Mouse (Mus musculus) cerebellum, postnatal 14 days (tissue): ENCODE measurements at regions not wholly inside any gene's neighbourhood (a gene's known extent, or its start where the extent isn't known, plus 50 kb on each side); places are given as distances from the start of the nearest gene placed in this dataset.
A peak's percentile ranks its signal among the peaks of the same experiment; 100 is the strongest.

Source experiments
- DNase-seq, 2 experiments: peaks; one replicate each; pipeline ENCODE4 v3.0.0; 2021; ENCODE audit warnings: mixed read lengths in 2 of 2

DNA sequence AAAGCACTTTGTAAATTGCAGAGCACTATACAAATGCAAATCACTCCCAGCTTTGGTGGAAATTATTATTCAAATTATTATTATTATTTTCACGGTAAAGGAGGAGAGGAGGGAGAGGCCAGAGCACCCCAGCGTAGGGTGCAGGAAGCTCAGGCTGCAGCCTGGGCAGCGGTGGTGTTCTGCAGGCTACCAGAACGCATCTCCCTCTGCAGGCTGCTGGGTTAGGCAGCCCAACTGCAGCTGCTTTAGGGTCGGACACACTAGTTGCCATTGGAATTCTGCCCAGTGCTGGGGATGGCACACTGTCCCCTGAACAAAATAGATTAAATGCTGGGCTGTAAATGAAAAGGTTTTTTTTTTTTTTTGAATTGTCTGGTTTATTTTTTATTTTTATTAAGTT lies 189.7 kb upstream of the 4931429L15Rik start:
- no peak for DNase-seq

DNA sequence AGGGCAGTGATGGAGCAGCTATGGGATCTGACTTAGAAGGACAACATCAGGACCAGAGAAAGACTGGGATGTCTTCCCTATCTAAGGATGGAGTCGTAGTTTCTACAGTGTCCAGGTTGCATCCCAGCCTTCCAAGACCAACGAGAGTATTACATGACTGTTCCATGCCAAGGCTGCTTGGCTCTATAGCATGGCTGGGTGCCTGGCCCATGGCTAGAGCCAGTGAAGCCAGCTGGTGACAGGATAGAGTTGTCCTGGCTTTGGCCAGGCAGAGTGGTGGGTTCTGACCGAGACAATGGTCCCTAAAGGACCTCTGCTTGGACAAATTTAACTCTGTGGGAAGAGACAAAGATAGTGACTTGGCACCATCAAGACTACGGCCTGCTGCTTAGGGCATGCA lies 187.2 kb upstream of the 4931429L15Rik start:
- DNase-seq = peak; percentile 88

DNA sequence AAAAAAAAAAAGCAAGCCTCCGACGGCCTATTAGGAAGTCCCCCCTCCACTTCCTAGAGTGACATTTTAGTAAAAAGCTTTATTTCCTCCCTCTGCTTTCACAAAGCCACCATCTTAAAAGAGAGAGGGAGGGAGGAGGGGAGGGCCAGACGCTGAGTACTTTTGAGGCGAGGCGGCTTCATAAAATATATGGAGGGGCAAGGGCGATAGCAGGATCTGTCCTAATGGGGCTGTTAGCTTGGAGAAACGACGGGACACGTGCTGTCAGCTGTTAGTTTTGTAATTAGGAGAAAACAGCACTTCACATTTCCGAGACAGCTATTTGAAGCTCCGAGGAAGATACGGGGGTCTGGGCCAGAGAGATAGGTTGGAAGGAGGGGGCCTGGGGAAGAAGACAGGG lies 184.8 kb upstream of the 4931429L15Rik start:
- DNase-seq = no peak

DNA sequence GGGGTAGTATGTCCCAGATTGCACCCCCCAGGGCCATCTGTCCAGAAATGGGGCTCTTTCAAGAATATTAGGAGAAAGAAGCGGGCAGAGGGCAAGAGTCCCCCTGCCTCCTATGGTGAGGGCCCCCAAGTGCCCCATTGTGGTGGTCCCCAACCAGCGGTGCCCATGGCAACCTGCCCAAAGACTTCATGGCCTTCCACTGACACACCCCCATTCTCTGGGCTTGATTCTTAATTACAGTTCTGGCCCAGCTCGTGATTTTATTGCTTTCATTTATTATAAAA lies 184.3 kb upstream of the 4931429L15Rik start:
- peak in 1 of 2 experiments; percentile 42 for DNase-seq

DNA sequence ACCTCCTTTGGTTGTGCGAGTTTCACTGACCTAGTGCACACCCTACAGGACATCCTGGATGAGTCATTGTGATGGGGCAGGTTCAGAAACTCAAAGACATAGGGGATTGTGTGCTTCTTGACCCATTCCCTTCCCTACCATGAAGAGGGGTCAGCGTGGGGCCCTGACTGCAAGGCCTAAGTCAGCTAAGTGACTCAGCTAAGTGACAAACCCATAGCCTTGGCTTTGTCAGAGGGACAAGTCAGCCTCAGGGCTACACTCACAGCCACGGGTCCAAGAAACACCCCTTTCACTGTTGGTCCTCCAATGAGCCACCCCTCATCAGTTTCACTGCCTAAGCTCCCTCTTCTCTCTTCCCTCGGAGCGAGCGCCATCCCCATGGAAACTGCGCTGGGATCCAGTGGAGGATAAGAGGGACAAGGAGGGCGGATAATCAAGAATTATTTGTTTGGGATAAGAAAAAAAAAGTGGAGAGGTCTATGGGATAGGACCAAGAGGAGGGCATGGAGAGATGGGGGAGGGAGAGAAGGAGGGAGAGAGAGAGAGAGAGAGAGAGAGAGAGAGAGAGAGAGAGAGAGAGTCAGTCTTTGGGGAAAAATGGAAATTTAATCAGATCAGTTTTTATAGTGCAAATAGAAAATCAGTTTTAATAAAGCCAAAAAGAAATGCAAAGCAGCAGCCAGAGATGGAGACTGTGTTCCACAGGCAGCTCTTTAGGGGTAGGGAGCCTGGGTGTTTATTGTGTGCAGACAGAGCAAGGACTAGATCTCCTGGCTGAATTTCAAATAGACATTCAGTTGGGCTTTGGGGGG lies 183.7 kb upstream of the 4931429L15Rik start:
- DNase-seq = no peak

DNA sequence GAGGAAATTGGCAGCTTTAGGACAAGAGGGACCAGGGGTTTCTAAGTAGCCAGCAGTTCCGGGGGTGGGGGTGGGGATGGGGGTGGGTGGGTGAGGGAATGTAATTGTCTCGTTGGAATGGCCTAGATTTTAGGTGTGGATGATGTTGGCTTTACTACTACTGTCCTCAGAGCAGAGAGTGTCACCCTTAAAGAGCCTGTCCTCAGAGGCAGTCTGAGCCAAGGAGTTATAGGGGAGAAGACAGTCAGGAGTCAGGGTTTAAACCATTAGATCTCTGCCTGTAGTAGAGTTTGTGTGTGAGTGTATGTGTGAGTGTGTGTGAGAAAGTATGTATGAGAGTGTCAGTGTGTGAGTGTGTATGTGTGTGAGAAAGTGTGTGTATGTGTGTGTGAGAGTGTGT lies 179.6 kb upstream of the 4931429L15Rik start:
- no peak for DNase-seq

DNA sequence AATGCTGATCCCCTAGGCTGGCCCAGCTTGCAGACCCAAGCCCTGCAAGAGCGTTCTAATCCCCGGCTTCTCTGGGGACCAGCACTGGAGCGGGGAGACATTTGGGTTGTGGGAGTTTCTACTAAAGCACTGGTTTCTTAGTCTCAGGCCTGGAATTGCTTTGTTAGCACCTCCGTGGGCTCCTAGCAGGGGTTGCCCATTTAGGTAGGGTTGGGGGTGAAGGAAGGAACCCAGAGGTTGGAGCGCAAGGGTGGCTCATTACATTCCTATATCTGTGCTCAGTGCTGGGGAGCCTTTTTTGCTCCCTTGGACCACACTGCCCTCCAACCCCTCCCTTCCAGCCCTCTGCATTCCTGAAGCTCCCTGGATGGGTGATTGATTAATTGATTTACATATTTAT lies 179.1 kb upstream of the 4931429L15Rik start:
- DNase-seq = no peak

DNA sequence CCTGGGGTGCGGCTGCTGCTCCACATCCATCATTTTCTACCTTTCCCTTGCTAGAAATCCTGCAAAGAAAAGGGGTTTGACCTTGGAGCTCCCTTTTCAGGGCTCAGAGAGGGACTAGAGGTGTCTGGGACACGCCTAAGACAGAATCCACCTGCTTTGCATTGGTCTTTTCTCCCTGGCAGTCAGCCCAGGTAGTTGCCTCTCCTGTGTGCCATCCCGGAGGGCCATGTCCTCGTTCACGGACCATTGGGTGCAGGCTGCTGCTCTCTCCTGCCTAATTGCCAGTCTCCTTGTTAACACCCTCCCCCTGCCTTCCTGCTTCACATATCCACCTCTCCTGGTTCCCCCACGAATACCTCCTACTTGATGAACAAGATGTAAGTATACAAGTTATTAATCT lies 175.5 kb upstream of the 4931429L15Rik start:
- peak in 1 of 2 experiments; percentile 63 for DNase-seq

DNA sequence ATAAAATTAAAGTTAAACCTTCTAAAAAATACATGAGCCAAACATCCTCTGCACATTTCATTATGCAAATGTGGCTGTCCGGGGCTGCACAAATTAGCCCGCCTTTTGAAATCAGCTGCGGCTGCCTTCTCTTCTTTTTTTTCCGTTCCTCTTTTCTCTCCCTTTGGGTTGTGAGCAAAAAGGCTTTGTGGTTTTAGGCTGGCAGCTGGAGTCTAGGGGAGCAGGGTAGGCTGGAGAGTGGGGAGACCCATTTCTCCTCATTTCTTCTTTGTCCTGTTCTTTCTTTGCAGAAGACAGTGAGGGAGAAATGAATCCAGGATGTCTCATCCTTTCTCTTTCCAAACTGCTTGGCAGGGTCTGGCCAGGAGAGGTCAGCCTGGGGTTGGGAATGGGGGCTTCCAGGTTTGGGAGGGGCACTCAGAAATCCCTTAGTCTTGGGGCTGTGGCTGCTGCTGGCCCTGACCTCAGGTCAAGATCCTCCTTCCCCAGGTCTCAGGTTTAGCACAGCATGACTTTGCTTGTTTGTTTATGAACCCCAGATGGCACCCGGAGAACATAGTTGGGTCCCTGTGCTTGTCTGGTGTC lies 163.2 kb upstream of the 4931429L15Rik start:
- peak in 1 of 2 experiments; percentile 58 for DNase-seq

DNA sequence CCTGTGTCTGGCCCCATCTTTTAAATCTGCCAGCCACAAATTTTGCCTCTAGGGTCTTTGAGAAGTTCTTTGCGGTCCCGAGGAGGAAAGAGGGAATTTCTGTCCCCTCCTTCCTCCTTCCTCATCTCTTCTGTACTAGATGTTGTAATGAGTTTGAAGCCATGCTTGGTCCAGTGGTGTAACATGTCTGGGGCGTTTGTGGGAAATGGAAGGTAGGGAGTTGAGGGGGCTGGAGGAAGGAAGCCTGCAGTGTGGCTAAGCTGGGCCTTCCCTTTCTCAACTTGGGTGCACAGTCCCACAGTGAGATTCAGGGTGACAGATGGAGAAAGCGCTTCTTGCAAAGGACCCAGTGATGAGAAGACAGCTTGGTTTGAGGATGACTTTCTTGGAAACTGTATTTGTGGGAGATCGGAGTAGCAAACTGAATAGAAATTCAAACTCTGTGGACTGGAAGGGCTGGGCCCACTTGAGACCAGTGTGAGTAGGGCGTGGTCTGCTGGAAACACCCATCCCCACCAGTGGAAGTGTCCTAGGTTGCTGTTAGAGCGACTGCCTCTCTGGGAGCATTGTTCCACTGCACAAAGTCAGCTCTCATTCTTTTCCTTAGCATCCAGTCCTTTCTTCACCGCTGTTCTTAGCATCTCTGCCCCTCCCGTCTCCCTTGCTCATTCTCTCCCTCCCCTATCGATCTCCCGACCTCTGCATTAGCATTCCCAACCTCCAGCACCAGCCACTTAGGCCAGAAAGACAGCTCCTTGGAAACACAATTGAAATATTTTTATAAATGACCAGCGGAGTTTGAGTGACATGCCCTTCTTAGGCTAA lies 162.5 kb upstream of the 4931429L15Rik start:
- DNase-seq = no peak

DNA sequence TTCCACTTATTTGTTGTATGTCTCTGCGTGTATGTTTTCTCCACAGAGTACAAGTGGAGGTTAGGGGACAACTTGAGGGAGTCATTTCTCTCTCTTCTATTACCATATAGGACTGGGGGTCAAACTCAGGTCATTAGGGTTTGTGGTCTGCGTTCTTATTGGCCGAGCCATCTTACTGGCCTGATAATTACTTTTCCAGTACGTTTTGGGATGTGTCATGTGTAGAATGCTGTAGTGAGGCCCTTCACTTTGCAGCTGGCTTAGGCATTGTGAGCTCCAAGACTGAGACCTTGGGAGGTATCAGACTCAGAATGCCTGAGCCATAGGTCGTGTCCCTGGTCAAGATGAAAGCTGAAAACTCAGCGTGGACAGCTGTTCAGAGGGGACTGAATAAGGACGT lies 161.7 kb upstream of the 4931429L15Rik start:
- DNase-seq = no peak

DNA sequence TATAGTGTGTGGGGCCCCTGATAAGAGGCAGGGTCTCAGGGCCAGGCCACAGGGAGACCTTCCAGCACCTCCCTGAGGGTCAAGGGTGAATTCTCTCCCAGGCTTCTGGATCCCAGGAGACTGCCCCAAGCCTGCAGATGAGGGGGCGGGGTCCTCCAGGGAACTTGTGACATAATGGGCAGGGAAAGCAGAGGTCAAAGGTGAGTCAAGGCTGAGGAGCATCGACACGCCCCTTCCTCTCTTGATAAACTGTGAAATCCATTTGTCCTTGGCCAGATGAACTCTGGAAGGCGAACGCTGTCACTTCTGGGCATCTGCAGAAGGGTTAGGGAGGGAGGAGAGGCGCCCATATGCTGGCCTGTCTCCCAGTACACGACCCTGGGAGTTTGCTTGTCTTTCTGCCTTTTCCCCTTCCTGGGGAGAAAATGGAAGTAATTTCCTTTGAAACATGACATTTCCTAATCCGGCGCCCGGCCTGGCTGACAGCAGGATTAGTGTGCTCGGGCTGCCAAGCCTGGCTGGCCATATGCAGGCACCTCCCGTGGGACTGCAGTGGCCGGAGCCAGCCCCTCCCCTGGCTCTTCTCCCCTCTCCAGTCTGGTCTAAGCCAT lies 160.4 kb upstream of the 4931429L15Rik start:
- peak; percentile 65 to 79 for DNase-seq

DNA sequence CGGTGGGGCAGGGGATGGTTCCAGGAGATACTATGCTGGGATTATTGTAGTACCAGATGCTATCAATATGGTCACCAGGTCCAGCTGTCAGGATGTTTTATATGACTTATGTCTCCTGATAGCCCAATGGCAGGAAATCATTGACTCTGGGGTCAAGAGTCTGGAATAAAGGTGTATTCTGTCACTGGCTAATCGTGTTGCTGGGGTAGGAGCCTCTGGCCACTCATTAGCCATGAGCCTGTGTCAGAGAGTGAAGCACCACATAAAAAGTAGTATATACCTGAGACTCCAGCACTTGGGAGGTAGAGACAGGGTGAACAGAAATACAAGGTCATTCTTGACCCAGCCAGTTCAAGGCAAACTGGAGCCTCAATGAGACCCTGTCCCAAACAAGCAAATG lies 158.8 kb upstream of the 4931429L15Rik start:
- DNase-seq = no peak

DNA sequence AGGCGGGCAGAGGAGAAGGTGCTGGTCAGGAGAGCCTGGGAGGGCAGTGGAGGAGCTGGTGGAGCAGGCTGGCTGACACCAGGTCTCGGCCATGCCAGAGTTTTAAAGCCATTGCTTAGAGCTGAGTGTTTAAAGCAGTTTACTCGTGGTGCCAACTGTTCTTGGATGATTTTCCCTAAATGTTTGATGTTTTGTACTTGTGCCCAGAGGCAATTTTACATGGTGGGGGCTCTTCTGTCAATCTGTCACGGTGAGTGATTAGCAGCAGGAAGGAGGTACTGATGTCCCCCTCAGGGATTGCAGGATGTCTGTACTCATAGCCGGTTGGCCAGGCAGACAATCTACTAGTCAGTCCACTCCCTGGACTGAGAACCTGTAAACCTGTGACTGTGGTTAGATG lies 156.7 kb upstream of the 4931429L15Rik start:
- no peak for DNase-seq

DNA sequence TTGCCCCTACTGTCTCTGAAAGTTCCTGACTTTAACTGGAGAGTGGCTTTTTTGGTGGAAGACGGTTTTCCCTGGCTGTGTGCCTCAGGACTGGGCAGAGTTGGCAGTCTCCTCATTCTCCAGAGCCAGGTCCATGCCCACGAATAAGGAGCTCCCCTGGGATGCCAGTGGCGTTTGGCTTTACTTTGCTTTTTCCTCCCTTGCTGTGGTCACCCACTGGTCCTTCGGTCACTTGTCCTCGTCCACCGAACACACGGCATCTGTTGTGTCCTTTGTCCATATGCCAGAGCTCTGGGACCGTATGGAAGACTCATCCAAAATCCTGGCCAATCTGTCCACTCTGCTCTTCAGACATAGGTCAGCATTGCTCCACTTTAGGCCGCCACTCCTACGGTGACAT lies 153.9 kb upstream of the 4931429L15Rik start:
- peak; percentile 54 to 60 for DNase-seq

DNA sequence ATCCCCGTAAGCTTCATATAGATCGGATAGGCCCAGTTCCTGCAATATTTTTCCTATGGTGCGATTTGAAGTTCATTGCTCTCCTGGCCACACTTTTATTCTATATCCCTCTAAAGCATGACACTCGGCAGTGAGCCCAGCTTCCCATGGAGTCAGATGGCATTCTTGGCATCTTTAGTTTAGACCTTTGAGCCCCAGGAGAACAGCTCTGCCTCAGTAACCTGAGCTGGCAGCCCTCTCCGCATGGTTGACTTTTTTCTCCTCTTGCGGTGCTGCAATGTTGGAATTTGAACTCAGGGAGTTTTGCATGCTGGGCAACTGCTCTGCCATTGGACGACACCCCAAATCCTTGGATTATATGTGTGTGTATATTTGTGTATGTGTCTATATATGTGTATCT lies 149.7 kb upstream of the 4931429L15Rik start:
- DNase-seq = peak; percentile 59 to 62

DNA sequence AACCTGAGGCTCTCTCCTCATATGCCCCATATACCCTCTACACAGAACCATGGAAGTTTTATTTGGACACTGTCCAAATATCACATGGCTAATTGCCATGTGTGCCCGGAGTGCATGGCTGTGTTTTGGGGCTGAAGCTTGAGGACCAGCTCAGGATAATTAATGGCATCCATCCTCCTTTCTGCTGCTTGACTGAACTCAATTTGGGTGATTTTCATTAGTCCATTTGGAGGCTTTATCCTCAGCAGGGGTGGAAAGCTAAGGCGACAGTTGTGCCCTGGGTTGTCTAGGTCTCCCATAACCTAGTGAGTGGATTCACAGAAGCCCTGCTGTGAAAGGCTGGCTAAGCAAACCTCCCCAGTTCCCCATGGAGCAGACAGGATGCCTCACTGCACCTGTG lies 148.5 kb upstream of the 4931429L15Rik start:
- no peak for DNase-seq

DNA sequence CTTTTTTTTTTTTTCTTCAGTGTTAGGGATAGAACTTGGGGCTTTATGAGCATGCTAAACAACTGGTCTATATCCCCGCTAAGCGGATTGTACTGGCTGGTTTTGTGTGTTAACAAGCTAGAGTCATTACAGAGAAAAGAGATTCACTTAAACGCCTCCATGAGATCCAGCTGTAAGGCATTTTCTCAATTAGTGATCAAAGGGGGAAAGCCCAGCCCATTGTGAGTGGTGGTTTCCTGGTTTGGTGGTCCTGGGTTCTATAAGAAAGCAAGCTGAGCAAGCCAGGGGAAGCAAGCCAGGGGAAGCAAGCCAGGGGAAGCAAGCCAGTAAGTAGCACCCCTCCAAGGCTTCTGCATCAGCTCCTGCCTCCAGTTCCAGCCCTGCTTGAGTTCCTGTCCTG lies 147.9 kb upstream of the 4931429L15Rik start:
- DNase-seq = no peak

DNA sequence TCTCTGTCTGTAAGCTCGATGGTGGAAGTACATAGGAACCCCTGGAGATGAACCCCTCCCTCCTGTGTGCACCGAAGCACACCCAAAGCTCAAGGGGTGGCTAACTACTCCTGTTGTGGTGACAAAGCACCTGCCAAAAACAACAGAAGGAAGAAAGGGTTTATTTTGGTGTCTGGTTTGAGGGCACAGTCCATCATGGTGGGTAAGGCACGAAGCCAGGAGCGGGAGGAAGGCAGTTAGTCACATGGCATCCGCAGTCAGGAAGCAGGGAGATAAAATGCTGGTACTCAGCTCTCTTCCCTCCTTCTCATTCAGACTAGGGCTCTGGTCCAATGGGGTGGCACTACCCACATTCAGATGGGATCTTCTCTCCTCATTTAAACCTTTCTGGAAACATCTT lies 142.9 kb upstream of the 4931429L15Rik start:
- DNase-seq = no peak

DNA sequence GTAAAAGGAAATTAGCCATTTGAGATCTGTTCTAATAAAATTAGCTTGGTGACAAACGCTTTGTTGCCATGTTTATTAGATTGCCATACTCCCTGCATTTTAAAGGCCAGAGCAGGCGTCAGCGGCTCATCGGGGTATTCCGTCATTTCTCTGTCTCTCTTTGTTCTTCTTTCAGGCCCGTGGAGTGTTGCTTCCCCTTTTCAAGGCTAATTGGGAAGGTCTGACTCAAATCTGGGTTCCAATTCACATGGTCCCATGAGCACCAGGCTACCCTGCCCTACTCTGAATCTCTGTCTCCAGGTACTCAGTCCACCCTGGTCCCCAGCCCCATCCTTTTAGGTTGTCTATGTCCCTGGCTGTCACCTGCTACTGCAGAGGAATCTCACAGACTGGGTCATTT lies 138.2 kb upstream of the 4931429L15Rik start:
- no peak for DNase-seq

DNA sequence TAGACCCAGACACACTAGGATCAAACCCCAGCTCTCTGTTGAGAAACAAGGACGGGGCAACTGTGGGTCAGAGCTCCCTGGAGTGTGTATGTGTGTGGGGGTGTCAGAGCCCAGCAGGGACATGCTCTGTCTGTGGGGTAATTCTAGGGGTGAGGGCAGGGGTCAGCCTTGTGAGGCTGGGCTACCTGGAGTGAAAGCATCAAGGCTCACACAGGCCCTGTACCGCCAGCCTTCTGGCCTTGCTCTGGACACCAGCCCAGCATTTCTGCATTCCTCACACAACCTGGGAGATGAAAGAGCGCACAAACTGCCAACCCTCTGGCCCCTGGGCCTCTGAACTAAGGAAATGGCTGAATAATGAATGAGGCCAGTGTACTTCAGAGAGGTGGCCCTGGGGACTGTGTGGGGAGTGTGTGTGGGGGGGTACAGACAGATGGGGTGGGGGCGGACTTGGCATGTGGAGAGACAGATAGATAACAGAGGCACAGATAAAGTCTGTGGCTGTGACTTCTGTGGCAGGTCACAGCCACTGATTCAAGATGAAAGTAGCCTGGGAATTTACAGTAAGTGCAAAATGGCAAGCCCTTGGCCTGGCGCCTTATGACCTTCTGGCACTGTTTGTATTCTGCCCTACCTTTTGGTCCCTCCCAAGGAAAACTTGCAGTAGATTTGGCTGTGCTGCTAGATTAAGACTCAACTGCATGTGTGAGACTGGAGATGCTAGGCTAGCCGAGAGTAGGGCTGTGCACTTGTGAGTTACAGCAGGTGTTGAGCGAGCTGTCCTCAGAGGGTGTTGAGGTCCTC lies 135.2 kb upstream of the 4931429L15Rik start:
- DNase-seq = peak in 1 of 2 experiments; percentile 28
